Mouse (Mus musculus): ENCODE measurements at regions not wholly inside any gene's neighbourhood (a gene's known extent, or its start where the extent isn't known, plus 50 kb on each side); places are given as distances from the start of the nearest gene placed in this dataset.
A peak's percentile ranks its signal among the peaks of the same experiment; 100 is the strongest.

DNA sequence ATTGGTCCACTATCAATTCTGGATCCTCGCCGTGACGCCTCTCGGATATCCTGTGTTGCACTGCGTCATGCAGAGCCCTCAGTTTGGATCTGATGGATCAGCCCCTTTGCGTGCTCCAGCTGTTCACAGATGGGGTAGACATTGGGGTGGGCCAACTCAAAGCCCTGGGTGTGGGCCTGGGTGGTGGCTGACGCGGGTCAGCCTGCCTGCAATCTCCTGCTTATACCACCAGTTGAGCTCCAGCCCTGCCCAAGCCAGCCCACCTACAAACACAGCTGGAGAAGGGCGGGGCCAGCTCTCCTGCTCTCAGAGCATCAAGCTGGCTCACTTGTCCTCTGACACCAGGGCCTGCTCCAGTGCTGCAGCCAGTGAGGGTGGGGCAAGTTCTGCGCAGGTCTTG is 73.1 kb downstream of the Rps15a start:
- DNase-seq (ENCODE audit: low spot score) = no peak

DNA sequence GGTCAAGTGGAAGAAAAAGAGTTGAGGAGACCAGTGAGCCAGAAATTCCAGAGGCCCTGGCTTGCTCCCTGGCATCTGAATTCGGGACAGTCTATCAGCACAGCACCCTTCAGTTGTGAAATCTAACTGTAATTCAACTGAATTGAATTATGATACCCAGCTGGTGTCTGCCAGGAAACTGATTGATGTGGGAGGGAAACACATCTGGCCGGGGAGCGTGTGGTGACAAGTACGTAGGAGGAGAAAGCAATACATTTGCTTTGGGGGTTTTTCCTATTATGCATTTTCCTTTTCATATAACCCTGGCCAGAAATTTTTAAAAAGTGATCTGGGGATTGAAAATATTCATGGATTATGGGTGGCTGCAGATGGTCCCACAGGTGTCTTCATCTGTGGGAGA is 76.1 kb downstream of the Rps15a start:
- no peak for DNase-seq (ENCODE audit: low spot score)

DNA sequence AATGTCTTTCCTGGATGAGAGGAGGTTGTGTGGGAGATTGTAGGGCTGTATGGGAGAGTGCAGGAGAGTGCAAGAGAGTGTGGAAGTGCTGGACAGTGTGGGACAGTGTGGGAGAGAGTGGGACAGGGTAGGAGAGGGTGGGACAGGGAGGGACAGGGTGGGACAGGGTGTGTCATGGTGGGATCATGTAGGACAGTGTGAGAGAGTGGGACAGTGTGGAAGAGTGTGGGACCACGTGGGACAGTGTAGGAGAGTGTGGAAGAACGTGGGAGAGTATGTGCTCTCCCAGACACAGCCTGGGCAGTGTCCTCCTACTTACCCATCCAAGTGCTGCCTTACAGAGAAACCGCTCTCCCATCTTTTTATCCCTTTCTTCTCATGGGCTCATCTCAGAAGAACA is 78.9 kb downstream of the Rps15a start:
- no peak for DNase-seq (ENCODE audit: low spot score)

DNA sequence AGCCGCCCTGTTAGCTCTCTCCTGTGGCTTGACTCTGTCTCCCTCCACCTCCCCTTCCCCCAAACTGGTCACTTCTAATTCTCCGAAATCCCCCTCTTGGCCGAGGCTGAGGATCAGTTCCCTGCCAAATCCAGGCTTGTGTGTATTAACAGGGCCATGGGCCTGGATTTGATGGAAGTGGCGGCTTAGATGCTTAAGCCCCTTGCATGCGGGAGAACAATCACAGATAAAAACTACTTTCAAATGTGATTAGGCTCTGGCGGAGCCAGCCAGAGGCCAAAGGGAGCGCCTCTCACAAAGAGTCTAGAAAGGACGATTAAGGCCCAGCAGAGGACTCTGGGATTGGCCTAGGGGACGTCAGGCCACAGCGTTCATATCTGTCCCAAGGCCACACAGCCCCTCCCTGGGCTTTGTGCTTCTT is 89.9 kb downstream of the Rps15a start:
- DNase-seq (ENCODE audit: low spot score) = no peak

DNA sequence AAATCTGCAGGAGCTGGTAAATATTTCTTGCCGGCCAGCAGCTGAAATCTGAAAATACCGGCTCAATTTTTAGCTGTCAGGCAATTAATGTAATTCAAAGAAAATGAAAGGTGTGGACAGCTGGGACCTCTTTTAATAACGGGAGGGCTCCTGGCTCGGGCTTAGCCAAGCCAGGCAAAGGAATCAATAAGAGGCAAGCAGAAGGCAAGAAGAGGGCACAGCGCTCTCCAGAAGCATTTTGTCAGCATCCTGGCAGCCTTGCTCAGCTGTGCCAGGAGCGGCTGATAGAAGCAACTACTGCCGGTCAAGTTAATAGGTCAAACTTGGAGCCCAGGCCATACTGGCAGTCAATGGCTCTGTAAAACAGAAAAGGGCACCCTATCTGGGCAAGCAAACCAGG is 111.4 kb downstream of the Rps15a start:
- no peak for DNase-seq (ENCODE audit: low spot score)

DNA sequence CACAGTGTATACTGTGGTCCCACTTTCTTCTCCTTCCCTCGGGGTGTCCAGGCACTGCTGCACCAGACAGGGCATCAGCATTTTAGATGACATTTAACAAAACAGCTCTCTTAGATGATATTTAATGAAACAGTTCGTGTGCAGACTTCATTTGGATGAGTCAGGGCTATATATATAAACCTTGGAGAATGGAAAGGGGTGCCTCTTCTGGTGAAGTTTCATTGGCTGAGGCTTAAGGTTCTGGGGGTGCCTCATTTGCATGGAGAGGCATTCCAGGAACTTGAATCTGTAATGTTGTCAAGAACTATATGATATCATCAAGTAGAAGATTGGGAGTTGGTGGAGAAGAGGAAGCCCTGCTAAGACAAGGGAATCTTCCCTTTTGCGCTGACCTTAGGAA is 114.1 kb downstream of the Rps15a start:
- DNase-seq (ENCODE audit: low spot score) = no peak

DNA sequence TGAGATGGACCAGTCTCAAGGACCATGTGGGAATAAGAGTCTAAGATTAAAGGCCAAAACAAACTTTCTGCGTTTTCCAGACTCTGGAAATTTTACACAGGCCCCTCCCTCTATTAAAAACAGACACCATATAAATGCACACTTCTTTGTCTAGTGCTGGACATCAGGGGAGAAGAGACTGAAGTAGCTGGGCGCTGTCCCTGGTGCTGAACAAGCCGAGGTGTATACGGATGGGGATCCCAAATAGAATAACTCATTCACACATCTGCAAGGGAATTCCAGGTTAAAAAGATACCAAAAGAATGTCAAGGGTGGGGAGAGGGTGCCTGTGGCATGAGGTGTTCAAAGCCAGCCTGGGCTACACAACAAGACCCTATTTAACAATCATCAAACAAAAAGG is 114.9 kb downstream of the Rps15a start:
- no peak for DNase-seq (ENCODE audit: low spot score)

DNA sequence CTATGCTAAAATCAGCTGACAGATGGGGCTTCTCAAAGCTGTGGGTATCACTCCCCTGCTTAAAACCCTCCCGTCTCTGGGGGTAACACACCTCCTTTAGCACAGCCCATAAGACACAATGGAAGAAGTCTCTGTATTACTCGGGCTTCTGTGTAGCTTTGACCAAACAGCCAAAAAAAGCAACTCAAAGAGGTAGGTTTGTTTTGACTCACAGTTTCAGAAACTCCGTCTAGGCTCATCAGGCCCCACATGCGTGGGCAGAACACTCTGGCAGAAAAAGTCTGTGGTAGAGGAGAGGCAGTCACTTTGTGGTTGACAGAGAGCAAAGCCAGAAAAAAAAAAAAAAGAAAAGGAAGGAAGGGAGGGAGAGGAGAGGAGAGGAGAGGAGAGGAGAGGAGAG is 133.8 kb downstream of the Rps15a start:
- no peak for DNase-seq (ENCODE audit: low spot score)

DNA sequence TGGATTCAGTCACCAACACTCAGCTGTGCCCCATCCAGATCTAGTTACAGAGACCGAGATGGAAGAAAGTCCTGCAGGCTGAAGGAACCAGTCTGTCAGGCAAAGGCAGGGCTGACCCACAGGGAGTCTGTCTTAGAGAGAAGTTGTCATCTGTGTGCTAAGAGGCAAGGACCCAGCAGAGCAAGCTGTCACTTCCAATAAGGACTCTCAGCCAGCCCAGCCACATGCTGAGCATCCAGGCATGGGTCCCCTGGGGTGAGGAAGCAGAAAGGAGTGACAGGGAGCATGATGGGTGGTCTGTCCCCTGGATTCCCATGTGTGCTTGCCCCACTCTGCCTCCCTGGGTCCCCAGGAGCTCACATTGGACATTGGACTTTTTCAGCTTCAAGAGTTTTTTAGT is 144.8 kb downstream of the Rps15a start:
- no peak for DNase-seq (ENCODE audit: low spot score)

DNA sequence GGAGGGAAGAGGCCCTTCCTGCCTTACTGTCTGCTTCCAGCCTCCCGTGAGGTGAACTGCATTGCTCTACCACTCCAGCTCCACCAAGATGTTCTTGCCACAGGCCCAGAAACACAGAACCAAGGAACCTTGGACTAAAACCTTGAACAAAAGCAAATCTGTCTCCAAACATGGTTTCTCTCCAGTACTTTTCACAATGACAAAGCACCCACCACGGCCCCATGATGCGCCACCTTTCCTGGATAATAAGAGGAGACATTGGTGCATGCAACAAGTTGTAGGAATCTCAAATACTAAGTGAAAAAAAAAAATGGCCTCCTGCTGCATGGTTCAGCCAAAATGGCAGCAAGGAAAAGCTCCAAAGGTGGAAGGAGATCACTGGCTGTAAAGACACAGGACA is 172.6 kb downstream of the Rps15a start:
- no peak for DNase-seq (ENCODE audit: low spot score)

DNA sequence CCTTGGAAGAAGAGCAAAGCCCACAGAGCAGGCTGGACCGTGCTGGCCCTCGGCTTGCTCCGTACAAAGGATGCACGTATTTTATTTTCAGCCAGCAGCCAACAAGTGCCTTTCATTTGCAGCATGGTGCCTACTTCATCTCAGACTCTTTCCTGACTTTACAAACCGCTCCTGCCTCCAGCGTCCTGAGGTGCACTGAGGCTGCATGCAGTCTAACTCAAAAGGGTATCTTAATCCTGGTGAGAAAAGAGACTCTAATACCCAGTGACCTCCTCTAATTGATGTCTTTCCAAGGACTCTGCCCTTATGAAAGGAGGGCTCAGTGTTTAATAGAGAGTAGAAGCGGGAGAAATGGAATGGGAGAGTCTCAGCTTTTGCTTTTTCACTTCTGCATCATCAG is 176.4 kb downstream of the Rps15a start:
- DNase-seq (ENCODE audit: low spot score) = no peak

DNA sequence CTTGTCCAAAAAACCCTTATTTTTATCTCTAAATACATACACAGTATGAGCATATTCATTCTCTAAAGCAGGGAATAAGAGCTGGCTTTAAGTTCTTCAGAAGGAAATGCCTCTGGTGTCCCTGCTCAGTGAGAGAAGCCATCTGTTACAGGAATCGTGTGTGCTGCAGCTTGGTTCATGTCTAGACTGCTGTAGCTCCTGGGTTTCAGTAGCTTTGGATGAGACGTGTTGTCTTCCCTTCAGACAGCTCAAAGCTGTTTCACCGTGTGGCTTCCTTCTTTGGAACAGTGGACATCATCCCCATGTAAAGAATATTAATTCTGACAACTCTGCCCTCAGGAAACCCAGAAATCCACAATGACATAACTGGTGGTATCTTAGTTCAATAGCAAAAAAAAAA is 181.1 kb downstream of the Rps15a start:
- no peak for DNase-seq (ENCODE audit: low spot score)

DNA sequence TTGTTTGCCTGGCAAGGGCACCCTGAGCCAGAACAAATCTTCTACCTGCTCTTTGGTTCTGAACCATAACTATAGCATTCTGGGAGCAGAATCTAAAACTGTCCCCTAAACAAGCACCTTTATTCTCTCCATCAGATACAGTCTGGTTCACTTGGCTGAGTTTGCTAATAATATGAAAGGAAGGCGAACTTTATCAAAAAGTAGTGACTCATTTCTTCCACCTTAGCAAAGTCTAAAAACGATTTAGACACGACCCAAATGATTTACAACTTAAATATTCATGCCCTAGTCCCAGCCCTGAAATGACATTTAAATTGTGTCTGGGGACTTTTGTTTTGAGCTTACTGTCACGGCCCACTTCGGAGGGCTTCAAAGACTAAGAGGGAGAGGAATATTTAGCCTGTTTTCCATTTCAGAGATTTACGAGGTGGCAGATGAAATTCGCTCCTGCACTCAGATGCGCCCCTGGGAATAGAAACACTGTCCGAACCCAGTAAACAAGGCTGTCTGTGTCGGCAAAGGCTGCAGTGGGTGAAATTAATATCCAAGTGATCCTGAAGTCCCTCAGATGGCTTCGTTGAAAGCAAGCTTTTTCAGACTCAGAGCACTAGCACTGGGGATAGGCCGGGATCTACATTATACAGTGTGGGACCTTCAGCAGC is 184.6 kb downstream of the Rps15a start:
- no peak for DNase-seq (ENCODE audit: low spot score)

DNA sequence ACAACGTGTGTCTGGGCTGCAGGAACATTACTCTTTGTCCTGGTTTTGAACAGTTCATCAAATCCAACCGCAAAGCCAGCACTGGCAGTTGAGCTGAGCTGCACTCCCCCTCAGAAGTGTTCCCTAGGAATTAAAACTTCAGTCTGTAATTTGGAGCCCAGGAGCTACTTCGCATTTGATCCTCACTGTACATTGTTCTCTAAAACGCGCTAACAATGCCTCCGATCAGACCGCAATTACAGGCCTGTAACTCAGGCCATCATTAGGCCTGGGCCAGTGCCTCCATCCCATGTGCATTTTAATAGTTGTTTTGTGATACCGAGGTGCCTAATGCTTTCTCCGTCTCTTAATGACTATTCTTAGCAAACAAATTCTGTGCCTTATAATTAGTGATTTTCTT is 185.6 kb downstream of the Rps15a start:
- DNase-seq (ENCODE audit: low spot score) = no peak

DNA sequence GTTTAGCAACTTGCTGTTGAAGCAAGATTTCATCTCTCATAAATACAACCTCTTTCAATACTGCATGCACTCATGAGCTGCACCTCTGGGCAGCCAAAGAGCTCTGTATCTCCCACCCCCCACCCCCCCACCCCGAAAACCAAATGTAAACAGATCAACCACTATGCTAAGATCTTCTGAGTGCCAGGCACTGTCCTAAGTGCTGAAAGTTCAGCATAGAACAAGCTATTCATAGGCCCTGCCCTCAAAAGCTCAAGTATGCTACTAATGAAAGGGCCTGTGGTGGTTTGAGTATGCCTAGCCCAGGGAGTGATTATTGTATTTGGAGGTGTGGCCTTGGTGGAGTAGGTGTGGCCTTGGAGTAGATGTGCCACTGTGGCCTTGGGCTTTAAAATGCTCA is 189.6 kb downstream of the Rps15a start:
- DNase-seq (ENCODE audit: low spot score) = no peak

DNA sequence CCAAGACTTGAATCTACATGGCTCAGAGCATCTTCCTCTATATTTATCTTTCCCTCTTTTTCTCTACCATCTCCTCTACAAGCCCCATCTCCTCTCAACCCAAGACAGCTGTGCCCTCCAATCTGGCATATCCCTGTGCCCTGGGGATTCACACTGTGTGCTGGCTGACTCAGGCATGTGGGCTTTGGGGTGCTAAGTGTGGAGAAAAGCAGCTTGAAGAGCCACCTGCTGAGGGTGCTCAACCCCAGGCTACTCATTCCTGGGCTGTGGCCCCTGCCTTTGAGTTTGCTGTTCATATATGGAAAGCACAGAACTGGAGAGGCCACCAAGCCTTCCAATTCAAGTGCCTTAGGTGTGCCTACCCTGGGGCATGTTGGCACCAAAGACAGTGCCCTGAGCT is 193.7 kb downstream of the Rps15a start:
- DNase-seq (ENCODE audit: low spot score) = no peak

DNA sequence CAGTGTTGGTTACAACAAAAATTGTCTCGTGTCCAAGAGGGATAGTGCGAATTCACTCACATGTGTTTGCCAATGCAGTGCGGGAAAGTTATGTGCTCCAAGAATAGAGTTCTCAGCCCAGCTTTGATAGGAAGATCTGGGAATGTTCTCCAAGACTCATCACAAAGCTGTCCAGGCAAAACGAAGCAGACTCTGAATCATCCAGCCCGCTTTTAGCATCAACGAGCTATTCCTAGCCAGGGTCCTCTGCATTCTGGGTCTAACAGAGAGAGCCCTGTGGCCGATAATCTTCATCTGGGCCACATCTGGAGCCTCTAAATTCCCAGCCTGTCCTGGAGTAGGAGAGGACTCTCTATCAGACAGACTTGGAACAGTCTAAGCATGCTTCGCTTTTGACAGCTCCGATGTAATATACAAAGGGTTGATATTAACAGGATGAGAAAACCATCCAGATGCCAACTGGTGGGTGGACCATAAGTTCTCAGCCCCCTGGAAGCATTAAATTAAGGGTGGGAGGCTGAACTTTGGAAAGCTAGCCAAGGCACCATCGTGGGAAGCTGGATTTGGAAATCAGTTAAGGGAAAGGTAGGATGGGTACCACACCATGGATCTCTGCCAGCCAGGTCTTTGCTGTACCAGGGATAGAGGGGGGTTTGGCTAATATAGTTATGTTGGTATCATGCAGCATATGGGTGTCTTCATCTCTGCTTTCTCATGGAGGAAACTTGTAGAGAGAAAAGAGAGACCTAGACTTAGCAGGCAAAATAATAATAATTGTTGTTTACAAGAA is 197.6 kb downstream of the Rps15a start:
- no peak for DNase-seq (ENCODE audit: low spot score)

DNA sequence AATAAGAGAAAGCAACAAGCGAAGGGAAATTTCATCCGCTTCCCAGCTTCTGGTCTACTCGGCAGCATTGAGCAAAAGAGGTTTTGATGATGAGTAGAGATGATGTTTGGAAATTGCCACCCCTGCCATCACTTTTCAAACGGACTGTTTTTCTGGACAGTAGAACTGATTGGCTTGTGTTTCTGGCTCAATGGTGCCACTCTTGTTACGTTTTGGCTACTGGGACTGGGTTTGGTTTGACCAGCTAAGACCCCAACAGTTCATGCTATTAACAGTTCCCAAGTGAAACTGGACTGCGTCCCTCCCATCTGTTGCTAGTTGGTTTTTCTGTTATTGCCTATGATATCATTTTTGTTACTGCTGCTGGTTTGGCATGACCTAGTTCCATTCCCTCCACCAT is 199.1 kb downstream of the Rps15a start:
- DNase-seq (ENCODE audit: low spot score) = no peak

DNA sequence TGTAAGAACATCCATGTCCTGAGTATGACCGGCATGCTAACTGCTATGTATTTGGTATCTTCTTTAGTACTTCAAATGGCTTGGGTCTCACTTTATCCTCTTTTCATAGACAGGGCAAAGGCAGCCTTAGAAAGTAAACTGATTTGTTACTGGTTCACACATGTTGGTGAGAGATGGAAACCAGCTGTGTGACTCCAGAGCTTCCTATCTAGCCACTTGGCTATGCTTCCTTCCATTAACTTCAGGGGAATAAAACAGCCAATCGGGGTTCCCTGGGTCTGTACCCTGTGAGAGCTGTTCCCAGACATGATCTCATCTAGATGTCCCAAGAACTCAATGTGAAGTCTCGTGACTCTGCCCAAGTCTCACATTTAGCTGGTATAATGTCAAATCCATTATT is 203.5 kb downstream of the Rps15a start:
- DNase-seq (ENCODE audit: low spot score) = no peak

DNA sequence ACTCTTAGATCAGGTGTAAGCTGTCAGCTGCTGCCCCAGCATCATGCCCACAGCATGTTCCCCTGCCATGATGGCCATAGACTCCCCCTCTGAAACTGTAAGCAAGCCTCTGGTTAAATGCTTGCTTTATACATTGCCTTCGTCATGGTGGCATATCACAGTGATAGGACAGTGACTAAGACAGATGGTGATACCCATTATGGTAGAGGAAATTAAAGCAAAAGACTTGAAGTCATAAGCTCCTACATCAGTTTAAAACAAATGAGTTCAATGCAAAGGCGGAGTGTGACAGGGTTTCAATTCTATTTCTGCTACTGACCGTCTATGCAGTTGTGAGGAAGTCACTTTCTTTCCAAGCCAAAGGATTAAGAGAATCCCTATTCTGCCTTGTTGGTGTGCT is 204.9 kb downstream of the Rps15a start:
- DNase-seq (ENCODE audit: low spot score) = no peak

DNA sequence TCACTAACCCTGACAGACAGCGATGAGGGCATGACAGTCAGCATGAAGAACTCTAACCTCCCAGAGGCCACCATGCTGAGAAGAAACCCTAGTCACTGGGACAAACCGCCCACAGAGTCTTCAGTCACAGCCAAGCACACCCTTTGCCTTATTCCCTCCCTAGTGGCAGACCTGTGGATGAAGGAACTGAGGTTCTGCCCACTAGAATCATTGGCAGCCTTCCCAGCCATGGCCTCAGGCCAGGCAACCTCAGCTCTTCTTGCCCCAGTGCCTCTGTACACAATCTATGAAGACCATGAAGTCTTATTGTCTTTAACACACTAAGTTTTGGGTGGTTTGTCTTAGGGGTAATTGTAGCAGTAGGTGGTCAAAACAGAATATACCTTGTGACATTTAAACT is 219.5 kb downstream of the Rps15a start:
- DNase-seq (ENCODE audit: low spot score) = no peak

DNA sequence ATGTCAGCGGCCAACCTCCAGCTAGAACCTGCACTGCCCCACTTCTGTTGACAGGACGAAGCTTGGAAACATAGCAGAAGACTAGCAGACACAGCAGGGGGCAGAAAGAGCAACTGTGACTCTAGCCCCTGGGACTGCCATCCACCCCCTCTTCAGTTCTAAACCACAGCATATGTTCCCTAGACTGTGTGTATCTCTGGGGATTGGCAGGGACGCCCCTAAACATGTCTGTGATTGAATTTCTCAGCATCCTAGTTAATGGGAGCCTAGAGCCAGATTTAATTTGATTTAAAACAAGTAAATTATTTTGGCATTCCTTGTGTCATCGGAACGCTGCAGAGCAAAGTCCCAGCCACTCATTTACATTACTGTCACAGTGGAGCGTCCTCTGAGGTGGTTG is 228.7 kb downstream of the Rps15a start:
- no peak for DNase-seq (ENCODE audit: low spot score)

DNA sequence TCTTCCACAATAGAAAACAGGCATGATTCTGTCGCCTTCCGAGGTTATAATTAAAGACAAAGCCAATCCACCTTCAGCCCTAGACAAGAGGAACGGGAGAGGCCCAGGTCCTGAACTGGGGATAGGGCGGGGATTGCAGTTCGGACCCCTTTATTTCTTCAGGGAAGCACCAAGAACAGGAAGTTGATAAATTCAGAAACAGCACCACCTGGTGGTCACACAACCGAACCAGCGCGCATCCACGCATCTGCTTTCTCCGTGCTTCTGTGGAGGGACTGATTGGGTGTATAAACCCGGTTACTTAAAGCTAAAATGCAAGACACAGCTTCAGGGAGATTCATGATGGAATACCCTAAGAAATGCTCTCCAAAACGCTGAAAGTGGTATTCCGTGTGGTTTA is 233.2 kb downstream of the Rps15a start:
- DNase-seq (ENCODE audit: low spot score) = peak; percentile 35

DNA sequence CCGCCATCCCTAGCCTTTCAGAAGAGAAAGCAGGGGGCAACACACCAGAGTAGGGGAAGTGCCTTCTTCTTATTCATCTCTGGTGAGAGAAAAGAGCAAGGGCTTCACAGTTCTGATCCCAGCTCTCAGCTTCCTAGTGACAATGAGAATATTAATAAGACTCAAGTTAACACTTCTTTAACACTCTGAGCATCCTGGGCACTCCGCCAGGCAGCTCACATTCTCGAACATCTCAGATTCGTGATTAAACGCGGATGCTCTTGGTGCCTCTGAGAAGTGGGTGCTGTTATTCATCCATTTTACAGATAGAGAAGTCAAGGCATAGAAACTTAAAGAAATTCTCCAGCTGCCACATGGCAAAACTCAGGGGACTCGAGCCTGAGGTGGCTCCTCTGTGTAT is 237.1 kb downstream of the Rps15a start:
- no peak for DNase-seq (ENCODE audit: low spot score)
